Mouse (Mus musculus) CH12.LX (cell line): ENCODE data around the gene Gas2l2. TPM values are rescaled to one million over a fixed set of nuclear protein-coding genes. Genes with fewer than 3 reads are reported as not detected.

Source experiments
- DNase-seq: peaks from one replicate; pipeline ENCODE4 v3.0.0-alpha.2; 2013; ENCODE audit errors: extremely low read depth
- H3K27ac ChIP-seq: 2 replicates; pipeline ENCODE4 v1.5.1; 2012; ENCODE audit warnings: low read depth, mild to moderate bottlenecking, control low read depth, moderate library complexity; ENCODE audit not compliant: insufficient read depth
- H3K27me3 ChIP-seq: replicated peaks from 2 replicates; pipeline ENCODE3; 2012; ENCODE audit warnings: inconsistent platforms
- H3K36me3 ChIP-seq, 2 experiments: replicated peaks in 1 of 2; 2 replicates each; pipeline versions ENCODE3 to v1.6.1; 2012; ENCODE audit warnings: inconsistent platforms in 1 of 2, low read length in 1 of 2, mild to moderate bottlenecking in 1 of 2, mixed read lengths in 1 of 2, moderate library complexity in 1 of 2; ENCODE audit not compliant: control insufficient read depth in 1 of 2, insufficient read depth in 1 of 2
- H3K4me1 ChIP-seq, 2 experiments: 2 replicates each; pipeline ENCODE4 v1.6.1; 2012; ENCODE audit warnings: inconsistent platforms in 1 of 2, moderate library complexity in 1 of 2; ENCODE audit not compliant: insufficient read depth in 2 of 2, control insufficient read depth in 1 of 2
- H3K4me2 ChIP-seq: 2 replicates; pipeline ENCODE4 v1.6.1; 2012; ENCODE audit warnings: low read depth, mild to moderate bottlenecking, control low read depth; ENCODE audit not compliant: poor library complexity, insufficient read depth, severe bottlenecking
- H3K4me3 ChIP-seq, 3 experiments: fragments of 150-350 bp in 1 of 3; sonication (generic) in 1 of 3; replicated peaks in 1 of 3; 2 replicates each; pipeline versions ENCODE3 to v1.5.1; 2011 to 2012; ENCODE audit warnings: low read depth in 2 of 3, low read length in 2 of 3, mild to moderate bottlenecking in 2 of 3, moderate library complexity in 2 of 3, control low read depth in 1 of 3, improper control_type of control experiment in 1 of 3, inconsistent platforms in 1 of 3, mixed read lengths in 1 of 3; ENCODE audit not compliant: poor library complexity in 1 of 3
- H3K79me2 ChIP-seq: replicated peaks from 2 replicates; pipeline ENCODE4 v1.6.1; 2012; ENCODE audit warnings: mild to moderate bottlenecking, moderate library complexity; ENCODE audit not compliant: control insufficient read depth, poor library complexity, insufficient read depth, severe bottlenecking; ENCODE audit errors: extremely low read depth
- H3K9ac ChIP-seq: 2 replicates; pipeline ENCODE4 v1.6.1; 2012; ENCODE audit warnings: low read depth, mild to moderate bottlenecking, control low read depth, moderate library complexity; ENCODE audit not compliant: insufficient read depth
- H3K9me3 ChIP-seq: replicated peaks from 2 replicates; pipeline ENCODE3; 2012; ENCODE audit warnings: low read length, inconsistent platforms, mixed read lengths
- CHD1 ChIP-seq: IDR thresholded peaks from 2 replicates; pipeline ENCODE4 v1.6.1; 2012; ENCODE audit warnings: low read depth, low read length, improper control_type of control experiment, inconsistent platforms
- CHD2 ChIP-seq: IDR thresholded peaks from 2 replicates; pipeline ENCODE4 v1.6.1; 2011; ENCODE audit warnings: low read length, improper control_type of control experiment
- CTCF ChIP-seq, 2 experiments: IDR thresholded peaks in 1 of 2; conservative IDR thresholded peaks in 1 of 2; 2 replicates each; pipeline ENCODE4 v1.5.1; 2011 to 2012; ENCODE audit warnings: low read depth in 2 of 2, low read length in 2 of 2, improper control_type of control experiment in 1 of 2, inconsistent platforms in 1 of 2, mild to moderate bottlenecking in 1 of 2, moderate library complexity in 1 of 2
- E2F4 ChIP-seq: IDR thresholded peaks from 2 replicates; pipeline ENCODE4 v1.6.1; 2011; ENCODE audit warnings: low read depth, low read length, improper control_type of control experiment; ENCODE audit not compliant: insufficient replicate concordance
- ELF1 ChIP-seq: IDR thresholded peaks from 2 replicates; pipeline ENCODE4 v1.6.1; 2014; ENCODE audit warnings: low read depth, mild to moderate bottlenecking, inconsistent platforms, low read length, improper control_type of control experiment
- EP300 ChIP-seq: IDR thresholded peaks from 2 replicates; pipeline ENCODE4 v1.6.1; 2011; ENCODE audit warnings: low read length, improper control_type of control experiment
- ETS1 ChIP-seq: conservative IDR thresholded peaks from 2 replicates; pipeline ENCODE4 v1.6.1; 2012; ENCODE audit warnings: low read depth, mild to moderate bottlenecking, inconsistent platforms, low read length, improper control_type of control experiment, moderate library complexity
- GABPA ChIP-seq: IDR thresholded peaks from 2 replicates; pipeline ENCODE4 v1.6.1; 2012; ENCODE audit warnings: low read depth, low read length, improper control_type of control experiment, inconsistent platforms; ENCODE audit not compliant: insufficient replicate concordance
- HCFC1 ChIP-seq: IDR thresholded peaks from 2 replicates; pipeline ENCODE4 v1.6.1; 2012; ENCODE audit warnings: low read depth, mild to moderate bottlenecking, inconsistent platforms, low read length, improper control_type of control experiment
- IRF4 ChIP-seq: IDR thresholded peaks from 2 replicates; pipeline ENCODE4 v1.6.1; 2014; ENCODE audit warnings: low read depth, mild to moderate bottlenecking, inconsistent platforms, low read length, improper control_type of control experiment
- JUN ChIP-seq: IDR thresholded peaks from 2 replicates; pipeline ENCODE4 v1.6.1; 2011; ENCODE audit warnings: low read depth, mild to moderate bottlenecking, low read length, improper control_type of control experiment, moderate library complexity; ENCODE audit not compliant: insufficient read depth
- JUND ChIP-seq: conservative IDR thresholded peaks from 2 replicates; pipeline ENCODE4 v1.6.1; 2011; ENCODE audit warnings: low read depth, low read length, improper control_type of control experiment
- KAT2A ChIP-seq: IDR thresholded peaks from 2 replicates; pipeline ENCODE4 v1.6.1; 2012; ENCODE audit warnings: low read length, improper control_type of control experiment, inconsistent platforms; ENCODE audit not compliant: insufficient replicate concordance
- MAFK ChIP-seq: IDR thresholded peaks from 2 replicates; pipeline ENCODE4 v1.6.1; 2011; ENCODE audit warnings: low read length, improper control_type of control experiment; ENCODE audit not compliant: insufficient replicate concordance
- MAX ChIP-seq: IDR thresholded peaks from 2 replicates; pipeline ENCODE4 v1.6.1; 2011; ENCODE audit warnings: low read length, improper control_type of control experiment
- MXI1 ChIP-seq: IDR thresholded peaks from 2 replicates; pipeline ENCODE4 v1.6.1; 2011; ENCODE audit warnings: mild to moderate bottlenecking, low read depth, low read length, improper control_type of control experiment
- NRF1 ChIP-seq: IDR thresholded peaks from 2 replicates; pipeline ENCODE4 v1.6.1; 2014; ENCODE audit warnings: low read depth, mild to moderate bottlenecking, inconsistent platforms, low read length, improper control_type of control experiment, moderate library complexity
- POLR2AphosphoS2 ChIP-seq: IDR thresholded peaks from 2 replicates; pipeline ENCODE4 v1.6.1; 2011; ENCODE audit warnings: low read depth, low read length, improper control_type of control experiment
- RCOR1 ChIP-seq: conservative IDR thresholded peaks from 2 replicates; pipeline ENCODE4 v1.6.1; 2012; ENCODE audit warnings: low read depth, mild to moderate bottlenecking, inconsistent platforms, low read length, improper control_type of control experiment
- SIN3A ChIP-seq: IDR thresholded peaks from 2 replicates; pipeline ENCODE4 v1.6.1; 2012; ENCODE audit warnings: low read length, improper control_type of control experiment, inconsistent platforms
- SMC3 ChIP-seq: IDR thresholded peaks from 2 replicates; pipeline ENCODE4 v1.6.1; 2011; ENCODE audit warnings: low read depth, low read length, improper control_type of control experiment
- TCF12 ChIP-seq: IDR thresholded peaks from 2 replicates; pipeline ENCODE4 v1.6.1; 2014; ENCODE audit warnings: low read depth, mild to moderate bottlenecking, inconsistent platforms, low read length, improper control_type of control experiment
- UBTF ChIP-seq: IDR thresholded peaks from 2 replicates; pipeline ENCODE4 v1.6.1; 2012; ENCODE audit warnings: low read depth, mild to moderate bottlenecking, inconsistent platforms, low read length, improper control_type of control experiment, moderate library complexity
- USF2 ChIP-seq: conservative IDR thresholded peaks from 2 replicates; pipeline ENCODE4 v1.6.1; 2011; ENCODE audit warnings: low read depth, low read length, improper control_type of control experiment
- ZC3H11A ChIP-seq: IDR thresholded peaks from 2 replicates; pipeline ENCODE4 v1.6.1; 2012; ENCODE audit warnings: low read depth, mild to moderate bottlenecking, inconsistent platforms, low read length, improper control_type of control experiment
- ZKSCAN1 ChIP-seq: IDR thresholded peaks from 2 replicates; pipeline ENCODE4 v1.6.1; 2012; ENCODE audit warnings: low read depth, inconsistent platforms, low read length, improper control_type of control experiment, borderline replicate concordance
- ZMIZ1 ChIP-seq: IDR thresholded peaks from 2 replicates; pipeline ENCODE4 v1.6.1; 2012; ENCODE audit warnings: low read depth, mild to moderate bottlenecking, inconsistent platforms, low read length, improper control_type of control experiment
- dilution Hi-C: fragments of 300-500 bp; cut with MboI; formaldehyde crosslinking; loops from 2 replicates; pipeline ENCODE4 v1.14.3; 2020; ENCODE audit warnings: low sequenced_read_pairs; ENCODE audit not compliant: extremely low pct_unique_long_range_greater_than_20kb, extremely low pct_ligation_motif_present
- in situ Hi-C: fragments of 300-500 bp; cut with MboI; formaldehyde crosslinking; loops from 3 replicates; pipeline ENCODE4 v1.14.3; 2019; ENCODE audit warnings: low sequenced_read_pairs, low pct_ligation_motif_present, low pct_unique_long_range_greater_than_20kb, mixed read lengths
- polyA plus RNA-seq: library from polyadenylated mRNA; unstranded; fragments of >175 nt; gene quantifications from 2 replicates; pipeline ENCODE4 v1.2.1, GENCODE M21; 2012; ENCODE audit warnings: low read depth; ENCODE audit not compliant: insufficient read length
- total RNA-seq, 2 experiments: library from RNA; depleted of rRNA; stranded (reverse); fragments of 300-350 nt in 1 of 2; fragments of >200 nt in 1 of 2; gene quantifications; 2 replicates each; pipeline ENCODE4 v1.2.3; 2012 to 2014

Gene Gas2l2
- total and polyA plus RNA-seq, 3 experiments, result not detected

DNA sequence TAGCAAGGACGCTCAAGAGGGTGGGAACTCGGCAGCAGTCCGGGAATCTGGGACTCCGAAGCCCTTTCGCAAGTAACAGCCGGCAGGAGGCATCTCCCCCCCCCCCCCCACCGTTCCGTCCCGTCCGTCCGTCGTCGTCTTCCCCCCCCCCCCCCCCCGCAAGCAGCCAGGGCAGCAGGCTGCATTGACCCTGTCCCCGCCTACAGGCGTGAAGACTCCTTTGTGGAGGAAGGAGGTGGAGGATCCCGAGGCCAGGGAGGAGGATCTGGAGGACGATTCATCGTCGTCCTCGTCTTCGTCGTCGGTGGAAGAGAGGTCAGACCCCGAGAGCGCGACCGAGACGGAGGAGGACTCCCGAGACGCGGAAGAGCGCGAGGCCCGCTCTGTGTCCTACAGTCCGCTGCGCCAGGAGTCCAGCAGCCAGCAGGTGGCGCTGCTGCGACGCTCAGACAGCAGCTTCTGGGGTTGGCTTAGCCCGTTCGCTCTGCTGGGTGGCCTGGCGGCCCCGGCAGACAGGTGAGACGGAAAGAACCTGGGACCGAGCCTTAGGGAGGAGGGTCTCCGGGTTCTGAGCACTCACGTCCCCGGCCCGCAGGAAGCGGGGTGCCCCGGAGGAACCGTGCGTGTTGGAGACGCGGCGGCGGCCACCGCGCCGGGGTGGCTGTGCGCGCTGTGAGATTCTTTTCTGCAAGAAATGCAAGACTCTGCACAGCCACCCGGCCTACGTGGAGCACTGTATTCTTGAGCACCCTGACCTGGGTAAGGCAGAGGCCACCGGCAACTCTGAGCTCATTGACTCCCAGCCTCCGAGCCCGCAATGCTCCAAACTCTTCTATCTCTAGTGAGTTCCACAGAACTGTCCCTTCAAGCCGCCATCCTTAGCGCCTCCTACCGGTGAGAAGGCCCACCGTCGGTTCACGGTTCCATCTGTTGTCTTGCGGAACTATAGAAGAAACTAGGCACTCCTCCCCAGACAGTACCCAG, 11.1 kb upstream of the Gas2l2 start (continued):
- peak; percentile 85 to 99 for TF ChIP-seq CTCF (conservative IDR thresholded peaks at IDR 0.05 in 1 of 2, IDR thresholded peaks at IDR 0.05 in 1 of 2; ENCODE audit: low read depth in 2 of 2, low read length in 2 of 2)
- TF ChIP-seq E2F4, result no peak
- peak; percentile 42; the same call in 1 of the 2 replicates for TF ChIP-seq ZMIZ1
- peak; percentile 10; the same call in 1 of the 2 replicates for TF ChIP-seq HCFC1
- TF ChIP-seq CHD1, result no peak
- TF ChIP-seq MAFK, result no peak
- no peak for TF ChIP-seq JUN
- TF ChIP-seq NRF1, result 0 out of 2 replicates have a peak, but pooled peaks have one; percentile 8
- TF ChIP-seq ZC3H11A, result peak; percentile 40

DNA sequence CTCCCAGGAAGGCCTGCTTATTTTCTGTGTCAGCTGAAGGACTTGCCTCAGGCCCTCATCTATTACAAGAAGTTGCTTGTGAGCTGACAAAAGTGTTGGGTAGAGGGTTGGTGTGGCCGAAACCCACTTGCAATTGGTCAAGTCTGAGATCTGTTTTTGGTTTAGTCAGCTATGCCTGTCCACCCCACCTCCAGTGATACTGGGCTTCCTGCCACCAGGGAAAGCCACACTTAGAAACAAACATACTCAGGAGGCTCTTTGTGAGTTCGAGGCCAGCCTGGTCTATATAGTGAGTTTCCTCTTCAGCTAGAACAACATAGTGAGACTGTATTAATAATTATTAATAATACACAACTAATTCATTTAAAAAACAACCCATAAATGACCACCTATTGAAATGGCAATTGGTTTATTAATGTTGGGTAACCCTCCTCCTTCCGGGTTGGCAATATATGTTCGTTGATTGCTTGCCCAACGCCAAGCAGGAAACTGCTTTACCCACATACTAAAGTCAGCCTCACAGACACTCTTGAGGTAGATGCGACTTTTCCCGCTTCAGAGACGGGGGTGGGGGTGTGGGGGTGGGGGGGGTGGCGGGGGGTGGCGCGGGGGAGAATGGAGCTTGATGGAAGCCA, 10.3 kb upstream of the Gas2l2 start:
- no peaks in the 10 kb centered on the region for H3K36me3 ChIP-seq
- peak overlapping the region in 1 of 3 experiments; percentile 16 for H3K4me3 ChIP-seq
- DNase-seq, result no peak
- H3K27me3 ChIP-seq, result peaks cover 70% of the 10 kb centered on the region
- H3K4me1 ChIP-seq, result peaks cover 3 to 6% of the 10 kb centered on the region in 2 experiments; a peak in 3 of 4 replicates
- no peaks in the 10 kb centered on the region for H3K79me2 ChIP-seq
- dilution Hi-C loops, result no loop called here
- peaks cover 10% of the 10 kb centered on the region for H3K9me3 ChIP-seq
- H3K4me2 ChIP-seq, result peak overlapping the region; percentile 44
- in situ Hi-C loops, result loop anchor here (10.0 kb wide), 2 partner anchors 195 to 295 kb away; no protein-coding TSS in a partner anchor
- H3K27ac ChIP-seq, result no peak overlapping the region
- TF ChIP-seq ZMIZ1, result no peak
- TF ChIP-seq ELF1, result peak; percentile 70
- no peak for TF ChIP-seq ETS1
- H3K9ac ChIP-seq, result peak overlapping the region; percentile 41; the same call in 1 of the 2 replicates

DNA sequence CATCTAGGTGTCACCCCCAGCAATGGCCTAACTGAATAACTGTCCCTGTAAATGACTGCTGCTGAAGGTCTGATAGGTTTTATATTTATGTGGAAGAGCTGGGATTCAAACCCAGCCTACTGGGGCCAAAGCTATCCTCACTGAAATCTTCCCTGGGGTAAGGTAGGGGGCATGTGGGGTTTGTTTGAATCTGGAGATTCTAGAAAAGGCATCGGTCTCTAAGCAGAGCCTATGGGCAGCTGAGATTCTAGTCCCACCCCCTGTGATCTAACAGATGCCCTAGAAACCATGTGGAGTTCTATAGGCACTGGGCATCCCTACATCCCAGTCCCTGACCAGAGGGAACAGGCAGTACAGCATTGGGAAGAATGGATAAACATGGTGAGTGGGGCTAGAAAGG, 8.1 kb upstream of the Gas2l2 start, which contains the start of gene 1700020L24Rik:
1700020L24Rik (plus strand) TSS at position 301 of the 400 bp plus-strand sequence.
- DNase-seq, result no peak
- H3K4me3 ChIP-seq, result no peak within 1 kb of the TSS
- no peak within 1 kb of the TSS for H3K4me2 ChIP-seq
- peaks cover 0 to 6% of the 10 kb centered on the region in 2 experiments; a peak in 2 of 4 replicates for H3K4me1 ChIP-seq
- no peak within 1 kb of the TSS for H3K27ac ChIP-seq
- no peaks in the 10 kb centered on the region for H3K79me2 ChIP-seq
- dilution Hi-C loops, result no loop called here
- H3K9me3 ChIP-seq, result peaks cover 8% of the 10 kb centered on the region
- in situ Hi-C loops, result no loop called here
- no peak within 1 kb of the TSS for H3K9ac ChIP-seq
- no peak for TF ChIP-seq MAX
- no peak for TF ChIP-seq SMC3
- TF ChIP-seq UBTF, result no peak
- no peak for TF ChIP-seq TCF12
- TF ChIP-seq JUND, result no peak
- no peak for TF ChIP-seq KAT2A
- no peak for TF ChIP-seq SIN3A
- no peak for TF ChIP-seq USF2
- no peak for TF ChIP-seq POLR2AphosphoS2
- TF ChIP-seq IRF4, result no peak
- no peak for TF ChIP-seq RCOR1
- TF ChIP-seq ZKSCAN1, result no peak
- no peak for TF ChIP-seq ZC3H11A
- no peak for TF ChIP-seq EP300
- TF ChIP-seq JUN, result no peak
- no peak for TF ChIP-seq E2F4
- no peak for TF ChIP-seq GABPA
- no peak for TF ChIP-seq HCFC1
- no peak for TF ChIP-seq MXI1
- no peak for TF ChIP-seq CHD2
- TF ChIP-seq, all 38 proteins: peak for 0
- Histone ChIP-seq H3K27me3 (peaks cover 75% of the 10 kb centered on the region), H3K36me3 (no peaks in the 10 kb centered on the region)
